Mouse (Mus musculus) telencephalon, adult 2 months (tissue): ENCODE results near the gene Usp20.
A peak's percentile ranks its signal among the peaks of the same experiment; 100 is the strongest.
"Not testable (repeated sequence)": the region's sequence is repeated elsewhere in the genome, so short reads cannot be mapped to it uniquely, and the experiment has no call there.

ENCODE experiments used
- DNase-seq: peaks from one replicate; pipeline ENCODE4 v3.0.0-alpha.2; 2011; ENCODE audit warnings: low read depth, low spot score

Gene Usp20

DNA sequence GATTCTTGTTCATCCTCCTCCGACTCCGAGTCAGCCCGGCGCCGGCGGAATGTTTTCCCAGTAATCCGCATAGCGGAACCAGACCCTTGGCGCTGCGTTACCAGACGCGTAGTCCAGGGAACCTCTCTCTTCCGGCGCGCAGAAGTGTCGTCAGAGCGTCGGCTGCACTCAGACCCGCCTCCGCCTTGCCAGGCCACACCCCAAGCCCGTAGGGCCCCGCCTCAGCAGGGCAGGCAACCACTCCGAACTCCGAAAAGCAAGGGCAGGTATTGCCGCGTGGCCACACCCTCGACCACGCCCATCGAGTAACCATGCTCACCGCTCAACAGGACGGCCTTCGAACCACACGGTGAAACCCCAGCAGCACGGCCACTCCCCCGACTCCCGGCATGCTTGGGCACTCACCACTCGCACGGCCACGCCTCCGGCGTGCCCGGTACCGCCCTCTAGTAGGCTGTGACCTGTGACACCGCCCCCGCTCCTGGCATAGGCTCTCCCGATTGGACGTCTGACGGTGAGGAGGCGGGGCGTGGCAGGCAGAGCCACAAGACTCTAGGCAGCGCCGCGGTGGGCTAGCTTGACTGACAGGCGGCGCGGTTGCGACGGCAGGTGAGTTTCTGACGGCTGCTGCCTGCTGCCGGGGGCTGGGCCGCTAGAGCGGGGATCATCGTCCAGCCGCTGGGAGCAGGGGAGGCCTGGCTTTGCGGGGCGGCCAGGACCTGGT lies at the start of gene Usp20, which contains the start of gene BC005624:
Usp20 (plus strand) TSS at position 490 of the 724 bp plus-strand sequence.
BC005624 (minus strand) TSS at position 412 of the 724 bp plus-strand sequence.
- peak; percentile 100 for DNase-seq

DNA sequence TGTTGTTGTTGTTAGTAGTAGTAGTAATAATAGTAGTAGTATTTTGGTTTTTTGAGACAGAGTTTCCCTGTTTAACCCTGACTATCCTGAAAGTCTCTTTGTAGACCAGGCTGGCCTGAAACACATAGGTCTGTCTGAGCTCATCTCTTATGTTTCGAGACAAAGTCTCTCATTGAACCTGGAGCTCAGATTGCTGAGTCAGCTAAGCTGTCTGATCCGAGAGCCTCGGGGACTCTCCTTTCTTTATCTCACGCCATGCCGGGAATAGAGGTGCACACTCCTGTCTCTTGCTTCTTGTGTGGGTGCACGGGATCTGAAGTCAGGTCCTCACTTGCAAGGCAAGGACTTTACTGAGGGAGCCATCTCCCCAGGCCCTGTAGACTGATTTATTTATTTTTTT lies 49.0 kb upstream of the Usp20 start:
- no peak for DNase-seq

- no peak for DNase-seq
Observed at GRCm38 (mm10) chr2:30933917-30934450, 48.1 kb upstream of the Usp20 start.

- DNase-seq: no peak
Observed at GRCm38 (mm10) chr2:30936808-30937207, 45.3 kb upstream of the Usp20 start.

- DNase-seq: no peak
Observed at GRCm38 (mm10) chr2:30937731-30938130, 44.3 kb upstream of the Usp20 start.

DNA sequence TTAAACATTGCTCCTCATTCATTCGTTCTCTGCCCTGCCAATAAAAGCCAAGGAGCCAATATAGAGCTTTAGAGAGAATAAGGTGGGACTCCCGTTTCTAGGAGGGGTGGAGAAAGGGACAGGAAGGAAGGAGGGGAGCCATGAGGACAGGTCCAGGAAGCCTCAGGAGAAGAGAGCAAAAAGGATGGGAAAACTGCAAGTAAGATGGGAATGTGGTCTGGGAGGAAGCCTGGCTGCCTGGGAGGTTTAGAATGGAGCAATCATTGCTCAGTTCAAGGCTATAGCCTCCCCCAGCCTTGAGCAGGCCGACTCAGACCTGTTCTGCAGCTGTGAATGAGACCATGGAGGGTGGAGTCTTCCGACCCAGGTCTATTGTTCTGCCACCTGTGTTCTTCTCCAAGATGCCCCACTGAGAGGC lies 43.5 kb upstream of the Usp20 start:
- DNase-seq: no peak

DNA sequence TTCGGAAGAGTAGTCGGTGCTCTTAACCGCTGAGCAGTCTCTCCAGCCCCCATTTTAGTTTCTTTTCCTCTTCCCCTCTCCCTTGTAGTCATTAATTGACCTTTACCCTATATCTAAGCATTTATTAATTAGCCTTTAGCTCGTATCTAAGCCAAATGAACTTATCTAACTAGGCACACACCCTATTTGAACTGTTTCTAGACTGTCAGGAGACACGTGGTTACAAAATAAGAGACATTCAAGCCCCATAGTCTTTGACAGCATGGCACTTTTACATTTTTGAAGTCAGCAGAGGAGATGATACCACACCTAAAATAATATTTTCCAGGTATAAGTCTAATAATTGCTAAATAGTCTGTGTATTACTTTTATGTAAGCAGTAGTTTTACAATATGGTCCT lies 40.5 kb upstream of the Usp20 start:
- DNase-seq: no peak

GRCm38 (mm10) chr2:30942116-30942515 lies 40.0 kb upstream of the Usp20 start:
- DNase-seq: not testable (repeated sequence)

DNA sequence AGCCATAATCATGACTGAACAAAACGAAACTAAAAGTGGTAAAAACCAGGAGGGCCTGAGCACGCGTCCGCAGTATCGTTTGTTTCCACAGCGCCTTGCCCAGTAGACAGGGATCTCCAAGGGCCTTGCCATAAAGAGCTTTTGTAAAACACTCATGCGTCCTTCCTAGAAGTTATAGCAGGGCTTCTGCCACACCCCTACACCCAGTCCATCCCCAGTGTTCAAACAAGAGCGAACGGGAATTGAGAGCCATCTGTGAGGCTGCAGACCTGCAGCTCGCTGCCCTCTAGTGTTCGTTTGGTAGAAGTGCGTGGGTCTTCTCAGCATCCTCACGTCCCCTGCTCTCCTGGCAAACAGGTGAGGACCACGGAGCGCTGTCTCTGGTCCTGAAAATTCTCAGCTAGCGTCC lies 39.5 kb upstream of the Usp20 start:
- DNase-seq: no peak

DNA sequence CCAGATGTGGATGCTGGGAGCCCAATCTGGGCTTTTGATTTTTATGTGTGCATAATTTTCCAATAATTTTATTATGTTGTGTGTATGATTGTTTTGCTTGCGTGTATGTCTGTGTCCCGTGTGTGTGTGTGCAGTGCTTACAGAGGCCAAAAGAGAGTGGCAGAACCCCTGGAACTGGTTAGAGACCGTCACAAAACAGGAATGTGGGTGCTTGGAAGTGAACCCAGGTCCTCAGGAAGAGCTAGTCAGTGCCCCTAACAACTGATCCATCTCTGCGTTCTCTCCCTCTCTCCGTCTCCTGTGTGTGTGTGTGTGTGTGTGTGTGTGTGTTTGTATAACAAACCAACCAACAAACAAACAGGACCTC lies 29.6 kb upstream of the Usp20 start:
- no peak for DNase-seq

DNA sequence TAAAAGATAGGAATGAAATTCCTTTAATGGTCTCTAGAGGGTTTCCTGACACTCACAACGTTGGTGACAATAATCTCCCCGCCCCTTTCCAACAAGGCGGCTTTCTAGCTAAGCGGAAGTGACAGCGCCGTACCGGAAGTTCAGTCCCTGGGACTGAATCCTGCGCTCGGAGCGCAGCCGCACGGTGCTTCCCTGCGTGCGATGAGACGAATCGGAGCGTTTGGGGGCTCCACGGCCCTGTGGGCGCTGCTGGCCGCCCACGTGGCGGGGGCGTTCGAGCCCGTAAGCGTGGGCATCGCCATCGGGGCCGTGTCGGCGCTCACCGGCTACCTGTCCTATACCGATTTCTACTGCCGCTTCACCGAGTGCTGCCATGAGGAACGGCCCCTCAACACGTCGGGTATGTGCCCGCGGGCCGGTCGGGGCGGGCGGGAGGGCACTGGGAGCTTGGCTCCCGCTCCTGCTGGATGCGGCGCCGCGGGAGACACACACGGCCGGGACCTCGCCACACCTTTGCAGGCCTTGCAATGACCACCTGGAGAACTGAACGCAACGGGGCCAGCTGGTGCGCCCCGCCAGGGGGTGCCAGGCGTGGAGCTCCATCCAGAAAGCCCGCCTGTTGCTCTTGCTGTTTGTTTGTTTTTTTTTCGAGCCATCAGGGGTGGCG lies 29.1 kb upstream of the Usp20 start, which contains the start of gene Tor1b:
Tor1b (plus strand) TSS at position 136 of the 667 bp plus-strand sequence.
- DNase-seq: peak; percentile 91

- DNase-seq: no peak
Observed at GRCm38 (mm10) chr2:30954797-30955196, 27.3 kb upstream of the Usp20 start.

GRCm38 (mm10) chr2:30957511-30957910 lies 24.6 kb upstream of the Usp20 start:
- no peak for DNase-seq

DNA sequence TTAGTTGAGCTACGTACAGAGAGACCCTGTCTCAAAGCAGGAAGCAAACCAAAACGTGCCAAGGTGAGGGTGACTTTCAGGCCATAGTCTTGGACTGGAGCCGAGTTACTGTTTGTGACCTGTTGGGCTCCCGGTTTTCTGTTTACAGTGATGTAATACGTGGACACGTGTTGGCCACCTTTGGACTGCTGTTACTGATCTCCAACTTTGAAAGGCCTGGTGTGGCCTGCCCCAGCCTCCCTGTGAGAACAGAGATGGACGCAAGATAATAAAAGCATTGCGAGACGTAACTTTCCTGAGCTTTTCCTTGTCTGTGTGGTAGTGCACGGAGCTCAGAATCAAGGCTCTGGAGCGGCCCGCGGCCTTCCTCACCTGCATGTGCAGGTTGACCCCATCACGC lies 23.4 kb upstream of the Usp20 start:
- no peak for DNase-seq

DNA sequence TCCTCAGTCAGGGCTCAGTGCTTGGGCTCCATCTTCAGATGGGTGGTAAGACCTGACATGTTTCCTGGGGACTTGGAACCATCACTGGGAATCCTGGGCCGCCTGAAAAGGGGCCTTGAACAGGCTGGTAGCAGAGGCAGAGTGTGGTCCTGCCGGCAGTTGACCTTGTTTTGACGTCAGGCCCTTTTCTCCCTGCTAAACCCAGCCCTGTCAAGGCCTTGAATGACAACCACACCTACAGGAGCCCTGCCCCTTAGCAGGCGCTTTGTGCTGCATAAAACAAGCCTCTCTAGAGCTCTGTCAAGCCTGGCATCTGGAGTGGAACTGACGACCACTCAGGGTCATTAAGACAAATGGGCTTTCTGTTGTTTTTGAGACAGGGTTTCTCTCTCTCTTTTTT lies 22.2 kb upstream of the Usp20 start:
- DNase-seq: no peak

- peak; percentile 48 for DNase-seq
Observed at GRCm38 (mm10) chr2:30962570-30963254, 19.4 kb upstream of the Usp20 start.

DNA sequence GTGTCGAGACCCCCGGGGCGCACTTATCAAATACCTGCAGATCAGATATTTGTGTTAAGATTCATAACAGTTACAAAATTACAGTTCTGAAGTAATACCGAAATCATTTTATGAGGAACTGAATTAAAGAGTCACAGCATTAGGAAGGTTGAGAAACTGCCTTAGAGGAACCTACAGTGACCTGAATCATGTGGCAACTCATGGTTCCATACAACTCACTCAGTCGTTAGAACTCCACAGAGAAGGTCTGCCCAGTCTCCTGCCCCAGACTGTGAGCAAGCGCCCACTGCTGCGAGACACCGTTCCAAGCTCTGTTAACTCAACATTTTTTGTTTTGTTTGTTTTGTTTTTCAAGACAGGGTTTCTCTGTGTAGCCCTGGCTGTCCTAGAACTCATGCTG lies 16.5 kb upstream of the Usp20 start:
- DNase-seq: no peak

DNA sequence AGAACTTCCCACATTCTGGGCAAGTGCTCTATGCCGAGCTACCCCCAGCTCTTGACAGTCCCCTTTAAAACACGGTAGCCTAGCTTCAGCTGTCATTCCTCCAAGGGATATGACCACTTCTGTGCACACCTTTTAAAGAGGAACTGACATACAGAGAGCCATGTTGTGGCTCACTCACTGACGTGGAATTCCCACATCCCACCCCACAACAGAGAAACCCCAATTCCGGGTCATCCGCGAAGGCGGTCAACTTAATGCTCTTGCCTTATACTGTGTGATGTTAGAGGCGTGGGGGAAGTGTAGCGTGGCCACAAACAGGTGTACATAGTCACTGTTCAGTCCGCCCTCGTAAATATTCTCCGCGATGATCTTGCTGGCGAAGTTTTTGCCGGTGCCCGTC lies 15.3 kb upstream of the Usp20 start:
- no peak for DNase-seq

DNA sequence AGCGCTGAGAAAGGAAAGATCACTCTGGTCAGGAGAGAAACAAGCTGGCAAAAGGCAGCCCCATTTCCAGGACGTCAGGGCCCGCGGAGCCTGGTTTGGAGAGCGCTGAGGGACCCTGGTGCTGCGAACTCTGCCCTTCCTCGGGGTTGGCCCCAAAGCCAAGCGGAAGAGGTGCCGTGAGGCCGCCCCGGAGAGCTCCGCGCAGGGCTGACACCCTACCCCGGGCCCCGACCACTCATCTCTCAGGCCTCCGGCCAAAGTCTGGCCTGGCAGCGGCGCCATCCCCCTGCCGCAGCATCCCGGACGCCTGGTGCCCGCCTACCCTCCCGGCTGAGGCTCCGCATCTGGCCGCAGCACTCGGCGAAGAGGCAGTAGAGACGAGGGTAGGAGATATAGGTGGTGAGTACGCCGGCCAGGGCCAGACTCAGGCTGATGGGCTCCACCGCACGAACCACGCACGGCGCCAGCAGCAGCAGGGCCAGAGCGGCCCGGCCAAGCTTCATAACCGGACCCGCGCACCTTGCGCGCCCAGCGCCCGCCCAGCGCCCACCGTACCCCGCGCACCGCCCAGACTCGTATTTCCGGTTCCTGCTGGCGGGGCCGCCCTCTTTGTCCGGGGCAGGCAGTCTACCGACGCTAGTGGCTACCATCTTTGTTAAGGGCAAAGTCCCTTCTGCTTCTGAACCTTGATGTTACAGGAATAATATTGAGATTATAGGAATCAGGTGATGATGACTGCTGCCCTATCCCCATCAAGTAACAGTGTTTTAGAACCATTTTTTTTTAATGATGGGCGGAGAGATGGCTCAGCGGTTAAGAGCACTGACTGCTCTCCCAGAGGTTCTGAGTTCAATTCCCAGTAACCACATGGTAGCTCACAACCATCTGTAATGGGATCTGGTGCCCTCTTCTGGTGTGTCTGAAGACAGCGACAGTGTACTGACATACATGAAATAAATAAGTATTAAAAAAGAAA lies 14.4 kb upstream of the Usp20 start, which contains the start of gene Tor1a:
Tor1a (minus strand) TSS at position 582 of the 976 bp plus-strand sequence.
- DNase-seq: peak; percentile 80

DNA sequence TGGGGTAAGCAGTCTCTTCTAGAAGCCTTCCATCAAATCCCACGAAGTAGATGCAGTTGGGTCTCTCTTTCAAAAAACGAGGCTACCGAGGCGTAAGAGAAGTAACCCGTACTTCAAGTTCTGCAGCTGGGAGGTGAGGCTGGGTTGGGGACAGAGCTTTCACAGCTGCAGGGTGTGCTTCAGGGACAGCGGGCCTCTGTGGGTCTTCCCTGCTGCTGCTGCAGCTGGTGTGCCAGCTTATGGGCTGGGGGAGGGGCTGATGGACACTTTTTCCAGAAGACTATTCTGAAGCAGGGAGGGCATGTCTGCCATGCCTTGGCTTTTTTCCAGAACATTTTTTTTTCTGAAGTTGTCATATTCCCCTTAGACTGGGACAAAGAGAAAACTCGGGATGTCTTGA lies 945 bp downstream of the Usp20 start:
- DNase-seq: no peak
